Mouse (Mus musculus): ENCODE measurements around the gene Zmym5.
A peak's percentile ranks its signal among the peaks of the same experiment; 100 is the strongest.
"Not testable (repeated sequence)": the region's sequence is repeated elsewhere in the genome, so short reads cannot be mapped to it uniquely, and the experiment has no call there.

Gene Zmym5

DNA sequence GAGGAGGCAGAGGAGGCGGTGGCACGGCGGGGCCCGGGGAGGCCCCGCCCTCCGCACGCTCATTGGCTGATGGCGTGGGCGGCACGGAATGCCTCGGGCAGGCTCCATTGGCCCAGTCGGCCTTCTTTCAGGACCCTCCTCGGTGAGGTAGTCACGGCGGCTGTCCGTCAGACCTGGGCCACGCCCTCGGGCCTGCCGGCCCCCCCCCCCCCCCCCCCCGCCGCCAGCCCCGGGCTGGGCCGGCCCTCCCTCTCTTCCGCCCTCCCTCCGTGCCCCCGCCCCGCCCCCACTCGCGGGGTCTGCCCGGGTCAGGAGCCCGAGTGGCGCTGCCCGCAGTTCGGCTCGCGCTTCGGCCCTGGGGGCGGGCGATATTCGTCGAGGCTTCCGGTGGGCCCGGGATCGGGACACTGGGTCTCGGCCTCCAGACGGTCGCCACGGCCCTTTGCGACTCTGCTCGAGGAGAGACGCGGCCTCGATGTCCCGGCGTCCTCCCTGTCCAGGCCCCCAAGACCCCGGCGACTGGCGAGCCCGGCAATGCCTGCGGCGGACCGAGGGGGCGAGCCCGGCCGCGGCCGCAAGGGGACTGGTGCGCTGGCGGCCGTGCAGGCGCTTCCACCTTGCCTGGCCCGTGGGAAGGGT is at the start of gene Zmym5:
Zmym5 (minus strand) TSS at position 16 of the 639 bp plus-strand sequence.
- DNase-seq, result peak; percentile 80

GRCm38 (mm10) chr14:56849681-56850080 is 38.2 kb upstream of the Zmym5 start:
- no peak for DNase-seq

- DNase-seq, result no peak
Observed at GRCm38 (mm10) chr14:56848322-56848721, 36.8 kb upstream of the Zmym5 start.

GRCm38 (mm10) chr14:56844507-56844906 is 33.0 kb upstream of the Zmym5 start:
- DNase-seq, result no peak

- no peak for DNase-seq
Observed at GRCm38 (mm10) chr14:56844033-56844432, 32.5 kb upstream of the Zmym5 start.

GRCm38 (mm10) chr14:56834576-56834975 is 23.1 kb upstream of the Zmym5 start:
- not testable (repeated sequence) for DNase-seq

DNA sequence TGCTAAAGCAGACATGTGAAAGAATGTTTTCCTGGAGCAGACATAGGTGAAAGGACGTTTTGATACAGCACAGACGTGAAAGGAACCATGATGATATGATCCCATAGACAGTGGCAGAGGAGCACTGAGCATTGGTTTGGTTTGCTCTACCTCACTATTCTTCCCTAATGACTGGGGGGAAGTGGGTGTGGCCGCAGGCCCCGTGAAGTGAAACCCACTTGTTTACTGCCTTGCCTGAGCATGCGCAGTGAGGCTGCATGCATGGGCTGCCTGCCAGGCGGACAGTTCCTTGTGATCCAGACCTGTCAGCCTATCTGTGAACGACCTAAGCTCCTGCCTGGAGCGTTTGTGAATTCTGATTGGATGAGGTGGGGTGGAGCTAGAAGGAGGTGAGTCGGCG is 21.7 kb upstream of the Zmym5 start:
- not testable (repeated sequence) for DNase-seq

GRCm38 (mm10) chr14:56832563-56833113 is 21.1 kb upstream of the Zmym5 start:
- no peak for DNase-seq

DNA sequence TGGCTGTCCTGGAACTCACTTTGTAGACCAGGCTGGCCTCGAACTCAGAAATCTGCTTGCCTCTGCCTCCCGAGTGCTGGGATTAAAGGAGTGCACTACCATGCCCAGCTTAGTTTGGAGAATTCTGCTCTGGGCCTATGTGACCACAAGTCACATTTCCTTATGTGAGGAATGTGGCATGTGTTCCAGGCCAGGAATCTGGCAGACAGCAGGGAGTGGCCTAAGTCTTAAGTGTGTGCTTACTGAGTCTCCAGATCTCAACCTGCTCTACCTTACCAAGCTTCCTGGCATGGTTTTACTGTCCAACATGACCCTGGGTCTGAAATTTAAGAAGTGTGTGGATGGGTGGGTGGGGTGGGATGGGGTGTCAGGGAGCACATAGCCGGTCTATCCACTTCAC is 20.6 kb upstream of the Zmym5 start:
- DNase-seq, result no peak

- no peak for DNase-seq
Observed at GRCm38 (mm10) chr14:56830491-56831045, 19.1 kb upstream of the Zmym5 start.

DNA sequence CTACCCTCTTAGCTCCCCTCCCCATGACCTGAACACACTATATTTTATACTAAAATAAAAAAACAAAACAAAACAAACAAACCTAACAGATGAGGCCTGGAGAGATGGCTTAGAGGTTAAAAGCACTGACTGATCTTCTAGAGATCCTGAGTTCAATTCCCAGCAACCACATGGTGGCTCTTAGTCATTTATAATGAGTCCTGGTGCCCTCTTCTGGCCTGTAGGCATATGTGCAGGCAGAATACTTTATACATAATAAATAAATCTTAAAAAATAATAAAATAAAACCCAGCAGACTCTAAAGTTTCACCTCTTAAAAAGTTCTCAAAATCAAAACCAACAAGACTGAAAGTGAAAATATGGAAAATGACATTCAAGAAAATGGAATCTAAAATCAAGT is 13.0 kb upstream of the Zmym5 start:
- no peak for DNase-seq

GRCm38 (mm10) chr14:56817616-56818015 is 6.1 kb upstream of the Zmym5 start:
- no peak for DNase-seq

DNA sequence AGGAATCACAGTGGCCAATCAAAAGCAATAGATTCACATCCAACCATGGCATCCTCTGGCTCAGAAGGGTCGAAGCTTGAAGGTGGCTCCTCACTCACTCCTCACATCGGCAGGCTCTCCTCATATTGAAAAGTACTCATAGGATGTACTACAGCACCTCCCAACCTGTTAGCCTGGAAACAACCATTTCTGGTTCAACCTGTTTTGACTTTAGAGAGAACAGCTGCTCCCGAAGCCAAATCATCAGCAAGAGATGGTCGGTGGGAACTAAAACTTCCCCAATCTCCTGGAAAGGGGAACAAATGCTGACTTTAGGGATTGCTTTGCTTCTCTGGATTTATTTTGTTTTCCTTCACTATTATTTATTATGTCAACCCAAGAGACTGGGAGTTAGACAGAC is 5.6 kb upstream of the Zmym5 start:
- DNase-seq, result no peak

GRCm38 (mm10) chr14:56816541-56816940 is 5.0 kb upstream of the Zmym5 start:
- DNase-seq, result no peak

DNA sequence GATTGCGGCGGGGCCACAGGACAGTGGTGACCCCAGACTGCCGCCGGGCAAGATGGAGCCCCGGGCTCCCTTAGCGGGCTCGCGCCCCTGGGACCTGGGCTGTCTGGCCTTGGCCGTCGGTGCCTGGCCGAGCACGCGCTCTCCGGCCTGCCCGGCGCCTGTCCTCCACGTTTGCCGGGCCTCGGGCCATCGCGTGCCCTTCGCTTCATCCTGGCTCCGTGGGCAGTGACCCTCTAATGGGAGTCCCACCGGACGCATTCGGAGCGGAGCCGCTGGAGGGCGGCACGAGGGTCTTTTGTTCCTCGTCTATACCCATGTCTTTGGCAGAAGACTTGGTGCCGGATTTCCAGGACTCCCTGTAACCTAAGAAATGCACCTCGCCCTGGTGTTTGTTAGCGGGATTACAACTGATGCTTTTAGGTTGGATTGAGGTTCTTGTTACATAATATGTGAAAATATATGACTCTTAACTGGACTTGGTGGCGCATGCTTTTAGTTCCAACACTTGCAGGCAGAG is 1.1 kb upstream of the Zmym5 start:
- peak; percentile 68 for DNase-seq

DNA sequence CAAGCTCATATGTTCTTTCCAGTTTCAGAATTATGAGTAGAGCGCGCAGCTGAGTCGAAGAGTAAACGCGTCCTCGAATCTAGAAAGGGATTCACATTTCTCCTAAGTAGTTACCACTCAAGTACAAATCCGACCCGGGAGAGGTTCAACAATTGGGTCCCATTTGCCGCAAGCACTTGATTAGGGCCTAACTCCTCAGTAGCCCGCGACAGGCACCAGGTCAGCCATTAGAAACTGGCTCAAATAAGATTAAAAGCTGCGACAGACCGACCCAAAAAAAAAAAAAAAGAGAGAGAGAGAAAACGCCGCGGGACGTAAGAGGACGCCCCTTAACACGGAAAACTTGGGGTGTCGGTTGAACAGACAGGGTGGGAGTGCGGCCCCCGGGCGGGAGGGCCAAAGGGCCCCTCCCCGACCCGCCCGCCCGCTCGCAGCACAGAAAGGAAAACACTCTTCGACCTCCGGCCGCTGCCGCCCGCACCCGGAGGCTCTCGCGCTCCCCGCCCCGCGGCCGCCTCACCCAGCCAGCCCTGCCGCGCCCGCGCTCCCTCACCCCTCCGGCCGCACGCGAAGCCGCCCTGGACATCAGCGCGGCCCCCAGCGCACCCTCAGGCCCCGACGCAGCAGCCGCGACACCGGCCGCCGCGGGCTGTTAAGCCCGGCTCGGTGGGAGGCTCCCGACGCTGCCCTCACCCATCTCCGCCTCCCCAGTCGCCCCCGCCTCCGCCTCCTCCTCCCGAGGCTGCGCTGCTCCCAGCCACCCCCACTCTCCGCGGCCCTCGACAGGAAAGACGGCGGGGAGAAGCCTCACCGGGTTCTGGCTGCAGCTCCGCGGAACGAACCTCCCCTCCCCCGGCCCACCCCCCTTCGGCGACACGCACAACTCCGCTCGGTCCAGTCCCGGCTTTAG is 480 bp downstream of the Zmym5 start:
- DNase-seq, result peak; percentile 17

- DNase-seq, result peak; percentile 33
Observed at GRCm38 (mm10) chr14:56793243-56793642, 18.3 kb downstream of the Zmym5 start.

DNA sequence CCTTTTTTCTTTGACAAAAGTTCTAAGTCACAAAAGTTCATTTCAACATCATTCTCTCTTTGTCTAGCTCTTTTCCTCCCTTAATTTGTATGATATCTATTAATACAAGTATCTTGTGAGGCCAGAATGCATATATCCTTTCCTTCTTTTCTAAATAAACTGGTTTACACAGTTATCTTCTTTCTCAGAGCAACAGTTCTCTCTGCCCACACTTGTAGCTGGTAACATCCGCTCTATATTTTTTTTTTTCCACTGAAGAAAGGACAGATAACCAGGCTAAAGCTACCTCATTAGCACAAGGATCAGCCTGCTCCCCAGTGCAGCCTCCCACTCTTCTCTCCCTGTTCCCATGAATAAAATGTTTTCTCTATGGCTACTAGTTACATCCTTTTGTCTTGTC is 26.9 kb downstream of the Zmym5 start:
- DNase-seq, result no peak

DNA sequence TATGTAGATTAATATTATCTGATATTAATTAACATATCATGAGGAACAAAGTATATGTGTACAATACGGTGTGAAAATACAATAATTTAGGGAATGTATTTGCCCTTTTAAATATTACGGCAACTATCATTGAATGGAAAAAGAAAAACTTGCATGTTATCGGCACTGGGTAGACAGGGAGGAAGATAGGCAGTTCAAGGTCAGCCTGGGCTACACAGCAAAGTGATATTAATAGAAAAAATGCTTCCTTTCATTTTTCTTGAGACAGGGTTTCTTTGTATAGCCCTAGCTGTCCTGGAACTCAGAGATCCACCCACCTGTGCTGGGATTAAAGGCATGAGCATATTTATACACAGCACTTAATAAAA is 32.6 kb downstream of the Zmym5 start:
- DNase-seq, result no peak

DNA sequence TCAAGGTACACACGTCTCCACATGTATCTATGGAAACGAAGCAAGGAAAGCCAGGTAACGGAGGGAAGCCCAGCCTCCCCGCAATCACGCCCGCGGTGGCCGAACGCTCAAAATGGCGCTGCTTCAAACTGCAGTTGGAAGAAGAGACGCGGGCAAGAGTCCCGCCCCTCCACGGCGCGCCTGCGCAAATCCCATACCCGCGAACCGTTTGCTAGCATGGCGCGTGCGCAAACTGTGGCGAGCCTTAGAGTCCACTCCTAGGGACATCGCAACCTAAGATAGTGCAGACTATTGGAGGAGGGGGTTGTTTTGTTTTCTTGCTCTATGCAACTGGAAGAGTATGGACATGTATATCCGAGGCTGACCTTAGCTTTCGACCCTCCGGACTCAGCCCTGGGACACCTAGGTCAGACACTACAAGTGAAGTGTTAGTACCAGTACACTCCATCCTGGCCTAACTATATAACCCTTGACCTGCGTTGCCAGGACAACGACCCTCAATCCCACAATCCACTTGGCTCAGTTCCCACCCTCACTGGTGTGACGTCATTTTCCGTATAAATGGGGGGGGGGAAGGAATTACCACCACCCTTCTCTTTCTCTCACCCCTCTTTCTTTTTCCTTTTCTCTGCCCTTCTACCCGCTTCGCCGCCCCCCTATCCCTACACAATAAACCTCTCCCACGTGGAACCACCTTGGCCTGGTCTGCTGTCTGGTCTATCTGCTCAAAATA is 33.1 kb downstream of the Zmym5 start, which contains the start of gene Pspc1:
Pspc1 (minus strand) TSS at position 117 of the 733 bp plus-strand sequence.
- peak; percentile 97 for DNase-seq

DNA sequence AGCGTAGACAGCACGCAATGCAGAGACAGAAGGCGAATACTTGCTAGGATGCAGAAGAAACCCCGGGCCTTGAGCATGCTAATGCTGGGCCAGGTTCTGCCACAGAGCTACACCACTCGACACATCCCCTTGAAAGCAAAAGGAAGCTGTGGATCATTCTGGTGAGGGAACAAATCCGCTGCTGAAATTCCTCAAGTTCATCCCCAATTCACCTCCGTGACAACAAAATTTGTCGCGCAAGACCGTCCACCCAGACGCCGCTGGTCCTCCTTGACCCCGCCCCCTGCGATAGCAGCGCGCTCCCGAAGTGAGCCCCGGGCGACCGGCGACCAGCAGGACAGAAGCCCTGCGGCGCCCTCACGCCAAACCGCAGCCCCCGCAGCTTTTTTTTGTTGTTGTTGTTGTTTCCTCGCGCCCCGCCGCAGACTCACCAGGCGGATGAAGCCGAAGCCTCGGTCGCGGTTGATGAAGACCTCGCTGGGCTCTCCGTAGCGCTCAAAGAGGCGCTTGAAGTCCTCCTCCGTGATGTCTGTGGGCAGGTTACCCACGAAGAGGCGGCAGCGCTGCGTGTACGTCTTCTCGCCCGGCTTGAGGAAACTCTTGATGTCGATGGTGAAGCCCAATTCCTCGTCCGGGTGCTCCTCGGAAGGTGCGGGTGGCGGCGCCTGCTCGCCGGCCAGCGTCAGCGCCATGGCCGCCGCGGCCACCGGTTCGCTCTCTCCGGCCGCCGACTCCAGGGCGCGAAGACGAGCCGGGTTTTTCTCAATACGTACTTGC is 34.0 kb downstream of the Zmym5 start:
- DNase-seq, result peak; percentile 58

Measured in right cerebral cortex, postnatal 4 days (tissue).